Mouse (Mus musculus) left cerebral cortex, adult 2 months (tissue): ENCODE results near the gene Arhgap11a. TPM values are rescaled to one million over a fixed set of nuclear protein-coding genes. Genes with fewer than 3 reads are reported as not detected.

ENCODE experiments used
- DNase-seq, 2 experiments: peaks; one replicate each; pipeline ENCODE4 v3.0.0; 2021 to 2022; ENCODE audit warnings: low spot score in 2 of 2, mixed read lengths in 1 of 2; ENCODE audit errors: extremely low spot score in 1 of 2
- H3K27ac ChIP-seq: fragments of 200-600 bp; 2 replicates; pipeline ENCODE4 v1.8.1; 2022
- H3K4me3 ChIP-seq: fragments of 200-600 bp; 2 replicates; pipeline ENCODE4 v1.8.1; 2022
- CTCF ChIP-seq: fragments of 200-600 bp; IDR thresholded peaks from 2 replicates; pipeline ENCODE4 v1.8.1; 2022; ENCODE audit warnings: antibody characterized with exemption, mild to moderate bottlenecking, moderate library complexity
- intact Hi-C: fragments of 180-260 bp; cut with DNase I; formaldehyde crosslinking; loops from one replicate; pipeline ENCODE4 v1.15.1; 2025
- total RNA-seq, 2 experiments: library from RNA; stranded (reverse); gene quantifications; 2 replicates each; pipeline ENCODE4 v1.2.3; 2021

Gene Arhgap11a
- total RNA-seq, 2 experiments from 2014 or later: 2.0 to 2.2 TPM

DNA sequence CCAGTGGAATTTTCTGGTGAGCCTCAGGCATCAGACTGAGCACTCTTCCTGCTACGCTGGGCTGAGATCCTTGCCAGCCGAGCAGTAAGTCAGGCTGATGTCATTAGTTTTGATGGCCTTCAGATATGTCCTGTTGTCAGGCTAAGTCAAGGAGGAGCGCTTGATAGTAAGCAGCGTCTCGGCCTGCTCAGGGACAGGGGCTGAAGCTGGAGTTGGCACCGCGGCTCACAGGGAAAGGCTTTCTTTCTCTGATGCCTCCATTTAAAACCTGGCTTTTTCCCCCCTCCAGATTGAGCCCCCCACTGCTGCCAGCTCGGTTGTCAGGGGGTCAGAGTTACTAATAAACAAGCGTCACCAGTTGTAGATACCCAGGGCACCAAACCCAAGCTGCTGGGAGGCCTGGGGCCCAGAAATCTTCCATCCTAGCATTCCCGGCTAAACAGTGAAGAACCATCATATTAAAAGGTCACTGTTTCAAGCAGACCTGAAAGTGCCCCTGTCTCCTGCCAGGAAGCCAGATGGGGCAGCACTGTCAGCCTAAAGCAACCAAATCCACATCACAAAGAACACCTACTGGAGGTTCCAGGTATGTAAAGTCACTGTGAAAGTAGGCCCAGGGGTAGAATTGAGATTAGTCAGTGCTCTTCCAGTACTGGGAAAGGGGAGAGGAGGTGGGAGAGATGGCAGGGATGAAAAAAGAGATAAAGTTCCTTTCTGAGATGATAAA lies 41.4 kb downstream of the Arhgap11a start:
- H3K4me3 ChIP-seq: no peak overlapping the region
- intact Hi-C loops: loop anchor here (5.0 kb wide), 2 partner anchors 270 to 310 kb away; no protein-coding TSS in a partner anchor
- no peak for DNase-seq
- no peak for TF ChIP-seq CTCF
- H3K27ac ChIP-seq: no peak overlapping the region

GRCm38 (mm10) chr2:113805765-113806164 lies 42.7 kb downstream of the Arhgap11a start:
- TF ChIP-seq CTCF: no peak
- Histone ChIP-seq H3K4me3 (no peak overlapping the region), H3K27ac (no peak overlapping the region; the same call in 1 of the 2 replicates)
- intact Hi-C loops: loop anchor here (5.0 kb wide), 2 partner anchors 268 to 308 kb away; no protein-coding TSS in a partner anchor
- no peak for DNase-seq

DNA sequence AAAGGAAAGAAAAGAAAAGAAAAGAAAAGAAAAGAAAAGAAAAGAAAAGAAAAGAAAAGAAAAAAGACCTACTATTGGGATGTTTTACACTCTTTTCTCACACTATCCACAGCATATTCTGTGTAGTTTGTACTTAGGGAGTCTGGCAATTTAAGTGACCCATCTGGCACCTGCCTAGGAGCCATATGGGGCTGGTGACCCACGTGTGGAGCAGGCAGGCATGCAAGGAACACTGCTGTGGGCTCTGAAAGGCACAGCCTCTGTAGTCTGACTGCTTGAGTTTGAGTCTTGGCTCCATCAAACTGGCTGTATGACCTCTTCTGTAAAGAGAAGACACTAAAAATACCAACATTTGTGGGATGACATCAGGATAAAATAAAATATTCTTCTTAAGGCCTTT lies 44.7 kb downstream of the Arhgap11a start:
- DNase-seq: no peak
- H3K27ac ChIP-seq: no peak overlapping the region
- H3K4me3 ChIP-seq: no peak overlapping the region
- intact Hi-C loops: no loop called here
- TF ChIP-seq CTCF: no peak

DNA sequence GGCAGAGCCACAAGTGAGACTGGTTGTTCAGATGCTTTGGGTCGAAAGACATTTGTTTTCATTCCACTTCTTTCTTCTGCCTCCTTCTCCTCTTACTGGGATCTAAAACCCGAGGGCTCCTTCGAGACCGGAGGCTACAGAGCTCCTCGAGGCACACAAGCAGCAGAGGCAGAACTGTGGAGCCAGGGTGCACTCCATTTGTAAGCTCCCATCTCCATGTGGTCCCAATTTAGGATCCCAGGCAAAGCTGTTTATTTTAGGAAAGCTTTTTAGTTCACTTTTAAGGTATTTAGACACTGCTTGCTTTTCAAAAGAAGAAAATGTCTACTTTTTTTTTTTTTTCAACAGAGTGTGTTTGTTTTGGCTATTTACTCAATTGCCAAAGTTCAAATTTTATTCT lies 47.6 kb downstream of the Arhgap11a start:
- H3K27ac ChIP-seq: no peak overlapping the region
- intact Hi-C loops: no loop called here
- DNase-seq: no peak
- no peak for TF ChIP-seq CTCF
- no peak overlapping the region for H3K4me3 ChIP-seq

DNA sequence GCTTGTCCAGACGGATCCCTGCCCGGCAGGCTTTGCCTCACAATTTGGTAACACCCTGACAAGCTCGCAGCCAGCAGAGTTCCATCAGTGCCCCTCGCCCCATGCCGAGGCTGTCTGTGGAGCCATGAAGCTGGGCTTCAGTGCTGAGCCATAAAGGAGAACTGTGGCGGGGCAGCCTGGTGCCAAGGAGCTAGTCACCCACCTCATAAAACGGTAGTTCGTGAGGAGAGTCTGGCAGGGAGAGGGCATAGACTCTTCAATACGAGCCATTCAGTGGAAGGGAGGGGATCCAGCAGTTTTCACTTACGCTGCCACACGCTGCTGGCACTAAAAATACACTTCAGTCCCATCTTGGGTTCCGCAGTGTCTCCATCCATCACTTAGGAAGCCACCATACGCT lies 49.9 kb downstream of the Arhgap11a start:
- no peak for TF ChIP-seq CTCF
- no peak for DNase-seq
- Histone ChIP-seq H3K27ac (no peak overlapping the region), H3K4me3 (no peak overlapping the region)
- intact Hi-C loops: no loop called here

DNA sequence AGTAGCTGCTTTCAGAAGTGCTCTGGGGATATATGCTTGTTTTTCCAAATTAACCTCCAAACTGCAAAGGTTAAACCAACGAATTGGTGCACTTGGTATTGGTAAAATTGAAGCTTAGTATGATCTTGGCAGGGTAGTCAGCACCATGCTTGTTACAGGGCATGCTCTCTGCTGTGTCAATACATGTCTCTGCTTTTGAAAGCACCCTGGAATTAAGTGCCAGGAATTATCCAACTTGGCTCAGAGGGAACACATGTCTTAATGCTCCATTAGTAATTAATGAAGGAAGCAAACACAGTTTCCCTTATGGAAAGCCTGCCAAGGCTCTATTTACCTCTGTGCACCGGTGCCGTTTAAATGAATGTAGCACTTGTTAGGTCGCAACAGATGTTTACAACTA lies 53.3 kb downstream of the Arhgap11a start:
- intact Hi-C loops: no loop called here
- TF ChIP-seq CTCF: no peak
- no peak overlapping the region for H3K4me3 ChIP-seq
- no peak overlapping the region for H3K27ac ChIP-seq
- DNase-seq: no peak

DNA sequence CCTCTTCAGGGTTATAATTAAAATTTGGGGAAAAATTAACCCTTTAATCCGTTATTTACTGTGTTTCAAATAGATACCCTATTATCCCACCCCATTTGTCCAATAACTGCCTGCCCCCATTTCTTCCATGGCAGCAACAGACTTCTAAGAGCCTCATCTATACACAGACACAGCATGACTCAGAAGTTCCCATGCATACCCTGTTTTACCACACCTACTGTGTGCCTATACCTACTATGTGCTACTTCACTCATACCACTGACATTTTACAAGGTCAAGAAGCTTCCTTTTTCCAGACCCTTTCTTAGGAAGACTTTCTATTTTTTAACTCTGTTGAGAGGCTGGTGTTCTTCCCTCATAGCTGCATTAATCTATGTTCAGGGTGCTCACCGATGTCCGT lies 54.9 kb downstream of the Arhgap11a start:
- intact Hi-C loops: no loop called here
- no peak overlapping the region for H3K27ac ChIP-seq
- DNase-seq: no peak
- no peak for TF ChIP-seq CTCF
- no peak overlapping the region for H3K4me3 ChIP-seq

GRCm38 (mm10) chr2:113788821-113789387 lies 59.6 kb downstream of the Arhgap11a start:
- no peak overlapping the region for H3K27ac ChIP-seq
- intact Hi-C loops: no loop called here
- no peak overlapping the region for H3K4me3 ChIP-seq
- DNase-seq: no peak
- no peak for TF ChIP-seq CTCF

GRCm38 (mm10) chr2:113787882-113788281 lies 60.6 kb downstream of the Arhgap11a start:
- no peak overlapping the region for H3K27ac ChIP-seq
- DNase-seq: no peak
- intact Hi-C loops: no loop called here
- no peak for TF ChIP-seq CTCF
- no peak overlapping the region for H3K4me3 ChIP-seq

GRCm38 (mm10) chr2:113784851-113785250 lies 63.6 kb downstream of the Arhgap11a start:
- intact Hi-C loops: no loop called here
- DNase-seq: no peak

DNA sequence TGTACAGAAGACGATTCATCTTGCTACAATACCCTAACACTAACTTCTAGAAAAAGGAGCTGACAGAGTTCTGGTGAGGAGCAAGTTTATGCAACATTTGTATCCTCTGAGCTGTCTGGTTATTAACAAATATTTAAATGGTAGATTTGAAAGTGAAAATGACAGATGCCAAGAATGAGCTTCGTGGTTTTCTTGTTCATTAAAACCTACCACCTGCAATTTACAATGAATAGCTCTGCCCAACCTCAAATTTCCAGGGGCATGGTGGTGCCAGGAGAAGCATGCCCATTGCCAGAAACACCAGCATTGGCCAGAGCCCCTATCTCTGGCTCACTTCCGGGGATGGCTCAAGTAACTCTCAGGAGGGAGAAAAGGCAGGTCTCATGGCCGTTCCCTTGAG lies 66.9 kb downstream of the Arhgap11a start:
- TF ChIP-seq CTCF: no peak
- Histone ChIP-seq H3K4me3 (no peak overlapping the region), H3K27ac (no peak overlapping the region)
- DNase-seq: no peak
- intact Hi-C loops: no loop called here

More at GRCm38 (mm10) chr2:113784851-113785250, 63.6 kb downstream of the Arhgap11a start:
- H3K27ac ChIP-seq: no peak overlapping the region
- no peak for TF ChIP-seq CTCF
- no peak overlapping the region for H3K4me3 ChIP-seq

Other genes with a start within 250 kb of the Arhgap11a start
- gene Grem1, start 90.0 kb downstream of the Arhgap11a start, total RNA-seq: 1 to 10 TPM; 1.5 TPM
- 100 to 1,000 TPM; 497 to 540 TPM for gene Scg5, start 19.5 kb downstream of the Arhgap11a start, total RNA-seq
- 1 to 10 TPM; 5.3 to 6.8 TPM for gene Gjd2, start 165.0 kb upstream of the Arhgap11a start, total RNA-seq
- gene Actc1, start 204.9 kb upstream of the Arhgap11a start, total RNA-seq: not detected